Mouse (Mus musculus) olfactory bulb, adult 2 months (tissue): ENCODE data around the gene Amot. TPM values are rescaled to one million over a fixed set of nuclear protein-coding genes. Genes with fewer than 3 reads are reported as not detected.
A peak's percentile ranks its signal among the peaks of the same experiment; 100 is the strongest.

ENCODE experiments used
- H3K27ac ChIP-seq: fragments of 200-500 bp; 2 replicates; pipeline ENCODE4 v1.5.1; 2012; ENCODE audit warnings: low read depth, low read length; ENCODE audit not compliant: insufficient read depth
- H3K4me1 ChIP-seq: fragments of 200-500 bp; 2 replicates; pipeline ENCODE4 v1.6.1; 2012; ENCODE audit warnings: low read length; ENCODE audit not compliant: control insufficient read depth, insufficient read depth
- H3K4me3 ChIP-seq: fragments of 200-500 bp; 2 replicates; pipeline ENCODE4 v1.5.1; 2012; ENCODE audit warnings: mild to moderate bottlenecking, low read depth, low read length, moderate library complexity; ENCODE audit not compliant: insufficient read depth
- CTCF ChIP-seq: fragments of 200-500 bp; IDR thresholded peaks from 2 replicates; pipeline ENCODE4 v1.5.1; 2012; ENCODE audit warnings: low read depth, mild to moderate bottlenecking, low read length, moderate library complexity; ENCODE audit not compliant: insufficient read depth
- POLR2A ChIP-seq: fragments of 200-500 bp; IDR thresholded peaks from 2 replicates; pipeline ENCODE4 v1.6.1; 2012; ENCODE audit warnings: mild to moderate bottlenecking, low read depth, low read length, moderate library complexity; ENCODE audit not compliant: insufficient read depth
- WGBS: fragments of 180-500 bp; shearing (Covaris S2); methylation state at CpG from one replicate; pipeline ENCODE4 v1.1.7; 2018; 5-methylcytosine and 5-hydroxymethylcytosine counted together
- polyA plus RNA-seq: library from polyadenylated mRNA; stranded (reverse); fragments of >200 nt; gene quantifications from 2 replicates; pipeline ENCODE4 v1.2.4, GENCODE M21; 2012; ENCODE audit warnings: low replicate concordance; ENCODE audit not compliant: missing spikeins, insufficient read depth, insufficient read length

Amot gene
- polyA plus RNA-seq: not detected in 2 replicates

DNA sequence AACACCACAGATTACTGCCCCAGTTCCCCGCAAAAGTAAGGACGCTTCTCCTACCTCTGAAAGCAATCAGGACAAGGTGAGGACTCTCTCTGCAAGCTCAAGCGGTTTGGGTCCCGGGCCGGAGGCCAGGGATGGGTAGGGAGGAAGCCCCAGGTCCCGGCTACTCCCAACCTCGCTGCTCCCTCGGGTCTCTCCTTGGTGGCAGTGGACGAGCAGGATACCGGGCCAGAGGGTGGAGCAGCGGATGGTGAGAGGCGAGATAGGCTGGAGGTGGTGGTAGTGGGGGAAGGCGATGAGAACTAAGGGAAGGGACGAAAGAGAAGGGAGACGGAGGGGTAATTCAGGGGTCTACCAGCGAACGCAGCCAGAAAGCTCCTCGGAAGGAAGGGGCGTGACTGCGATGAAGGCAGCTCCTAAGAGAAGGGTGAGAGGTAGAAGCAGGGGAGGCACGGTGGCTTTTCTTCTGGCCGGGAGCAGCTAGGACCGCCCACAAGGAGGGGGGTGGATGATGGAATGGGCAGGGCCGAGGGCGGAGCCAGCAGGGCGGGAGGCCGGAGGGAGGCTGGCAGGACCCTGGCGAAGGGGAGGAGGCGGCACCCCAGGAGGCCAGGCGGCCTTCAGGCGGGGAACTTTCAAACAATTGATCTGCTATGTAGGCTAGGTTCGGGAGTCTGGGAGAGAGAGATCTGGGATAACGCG, at the start of gene Amot:
TSS of gene Amot (minus strand) at position 465 of the 699 bp plus-strand sequence.
- Histone ChIP-seq H3K4me1 (no peaks in the 10 kb centered on the region), H3K27ac (peak within 1 kb of the TSS; percentile 62), H3K4me3 (peak within 1 kb of the TSS; percentile 94)
- WGBS: 18% methylated on average over 34 of the region's 34 CpGs
- no peak for TF ChIP-seq POLR2A
- no peak for TF ChIP-seq CTCF

DNA sequence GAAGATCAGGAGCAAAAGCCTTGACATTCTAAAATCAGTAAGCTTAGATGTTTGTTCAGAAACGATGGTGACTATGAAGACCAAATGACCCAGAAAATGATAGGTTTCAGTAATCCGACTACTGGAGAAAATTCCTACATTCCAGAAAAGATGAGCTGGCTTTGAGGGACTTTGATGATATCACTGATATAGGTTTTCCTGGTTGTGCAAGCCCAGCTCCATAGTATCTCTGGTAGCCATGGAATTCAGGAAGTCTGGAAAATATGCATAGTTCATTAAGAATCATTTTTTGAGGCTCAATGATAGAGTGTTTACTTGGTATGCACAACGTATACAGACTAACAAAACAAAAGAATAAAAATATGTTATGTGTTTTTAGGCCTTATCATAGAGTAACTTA, 40.1 kb upstream of the Amot start:
- Histone ChIP-seq H3K4me1 (no peaks in the 10 kb centered on the region), H3K27ac (no peak overlapping the region), H3K4me3 (no peak overlapping the region)
- TF ChIP-seq POLR2A: no peak
- no peak for TF ChIP-seq CTCF
- WGBS: 82% methylated on average over 3 of the region's 3 CpGs

DNA sequence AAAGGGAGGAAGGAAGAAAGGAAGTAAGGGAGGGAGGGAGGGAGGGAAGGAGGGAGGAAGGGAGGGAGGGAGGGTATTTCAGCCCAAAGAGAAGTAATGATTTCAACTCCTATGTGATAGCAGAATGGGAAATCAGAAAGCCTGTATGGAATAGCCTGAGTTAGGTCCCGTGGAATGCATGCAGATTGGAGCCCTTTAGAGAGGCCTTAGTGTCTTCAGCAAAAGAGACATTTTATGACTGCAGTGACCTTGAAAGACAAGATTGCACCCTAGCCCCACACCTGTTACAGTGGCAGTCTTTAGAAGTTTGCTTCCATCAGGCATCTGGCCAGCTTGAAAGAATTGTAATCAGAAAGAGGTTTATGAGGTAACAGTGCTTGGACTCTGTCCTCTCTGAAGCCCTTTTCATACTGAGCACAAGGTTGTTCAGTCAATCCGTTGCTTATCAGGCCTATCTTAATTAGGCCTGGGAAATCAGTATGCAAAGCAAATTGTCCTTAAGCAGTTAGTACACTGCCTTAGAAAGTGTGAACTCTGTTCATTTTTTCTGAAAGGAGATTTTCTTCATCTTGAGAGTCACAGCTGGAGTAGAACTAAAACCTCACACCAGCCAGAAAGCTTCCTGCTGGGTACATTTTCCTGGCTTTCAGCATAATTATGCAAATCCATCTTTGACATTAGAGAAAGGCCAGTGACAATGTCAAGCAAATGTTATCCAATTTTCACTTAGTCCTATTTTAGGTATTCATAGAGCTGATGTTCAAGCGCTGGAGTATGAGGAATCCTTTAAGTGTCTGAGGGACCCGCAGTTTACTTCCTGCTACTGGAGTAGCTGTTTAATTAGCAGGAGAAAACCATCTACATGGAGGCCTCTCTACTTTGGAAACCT, 38.9 kb upstream of the Amot start:
- 69% methylated on average over 4 of the region's 4 CpGs for WGBS
- H3K4me3 ChIP-seq: no peak overlapping the region
- no peak overlapping the region for H3K27ac ChIP-seq
- TF ChIP-seq POLR2A: no peak
- H3K4me1 ChIP-seq: no peaks in the 10 kb centered on the region

DNA sequence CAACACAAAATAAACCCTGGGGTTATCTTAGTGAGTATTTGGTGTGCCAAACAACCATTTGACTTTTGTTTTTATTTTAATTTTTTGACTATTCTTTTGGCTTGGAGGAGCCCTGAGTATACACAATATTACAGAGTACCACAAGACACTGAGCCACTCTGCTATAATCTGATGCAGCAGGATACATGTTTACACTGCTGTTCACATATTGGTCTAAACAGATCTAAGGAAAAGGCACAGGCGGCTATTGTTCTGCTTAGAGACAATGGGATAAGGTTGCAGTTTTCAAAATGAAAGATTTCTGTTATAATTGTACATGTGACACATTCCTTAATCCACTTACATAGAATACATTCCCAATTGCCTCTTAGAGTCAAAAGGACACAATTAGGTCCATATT, 36.1 kb upstream of the Amot start:
- no peak overlapping the region for H3K4me3 ChIP-seq
- WGBS: 62% methylated on average over 1 of the region's 1 CpGs
- TF ChIP-seq CTCF: no peak
- no peak for TF ChIP-seq POLR2A
- H3K27ac ChIP-seq: no peak overlapping the region
- no peaks in the 10 kb centered on the region for H3K4me1 ChIP-seq

DNA sequence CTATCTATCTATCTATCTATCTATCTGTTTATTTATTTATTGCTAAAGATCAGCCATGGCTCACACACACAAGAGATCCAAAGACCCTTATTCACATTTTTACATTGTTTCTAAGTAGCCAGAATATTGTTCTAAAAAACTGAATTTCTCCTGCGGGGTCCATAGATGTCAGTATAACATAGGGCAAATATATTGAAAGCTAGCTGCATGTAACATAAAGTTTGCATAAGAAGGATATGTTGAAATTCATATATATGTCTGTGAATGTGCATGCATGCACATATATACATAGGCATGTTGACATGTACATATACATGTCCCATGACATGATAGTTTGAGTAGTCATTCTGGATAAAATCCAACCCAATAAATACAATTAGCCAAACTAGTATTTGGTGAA, 35.3 kb upstream of the Amot start:
- H3K4me3 ChIP-seq: no peak overlapping the region
- H3K27ac ChIP-seq: no peak overlapping the region
- no peaks in the 10 kb centered on the region for H3K4me1 ChIP-seq
- TF ChIP-seq POLR2A (no peak), CTCF (no peak)
- 89% methylated on average over 1 of the region's 1 CpGs for WGBS

DNA sequence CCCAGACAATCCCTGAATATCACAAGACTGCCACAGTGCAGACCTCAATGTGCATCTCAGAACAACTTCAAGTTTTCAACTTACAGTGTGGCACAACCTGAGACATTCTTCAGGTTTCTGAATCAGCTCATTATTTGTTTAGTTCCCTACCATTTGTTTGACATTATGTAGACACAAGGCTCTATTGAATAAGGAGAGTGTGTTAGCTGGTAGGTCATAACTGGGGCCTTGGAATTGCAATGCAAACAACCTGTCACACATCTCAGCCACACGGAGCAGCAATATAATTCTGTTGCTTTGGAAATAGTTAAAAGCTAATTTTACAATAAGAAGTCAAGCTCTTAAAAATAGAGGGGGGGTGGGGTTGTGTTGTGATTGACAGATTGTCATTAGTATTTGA, 24.6 kb upstream of the Amot start:
- Histone ChIP-seq H3K27ac (no peak overlapping the region), H3K4me3 (no peak overlapping the region), H3K4me1 (no peaks in the 10 kb centered on the region)
- TF ChIP-seq CTCF (no peak), POLR2A (no peak)
- 44% methylated on average over 1 of the region's 1 CpGs for WGBS

DNA sequence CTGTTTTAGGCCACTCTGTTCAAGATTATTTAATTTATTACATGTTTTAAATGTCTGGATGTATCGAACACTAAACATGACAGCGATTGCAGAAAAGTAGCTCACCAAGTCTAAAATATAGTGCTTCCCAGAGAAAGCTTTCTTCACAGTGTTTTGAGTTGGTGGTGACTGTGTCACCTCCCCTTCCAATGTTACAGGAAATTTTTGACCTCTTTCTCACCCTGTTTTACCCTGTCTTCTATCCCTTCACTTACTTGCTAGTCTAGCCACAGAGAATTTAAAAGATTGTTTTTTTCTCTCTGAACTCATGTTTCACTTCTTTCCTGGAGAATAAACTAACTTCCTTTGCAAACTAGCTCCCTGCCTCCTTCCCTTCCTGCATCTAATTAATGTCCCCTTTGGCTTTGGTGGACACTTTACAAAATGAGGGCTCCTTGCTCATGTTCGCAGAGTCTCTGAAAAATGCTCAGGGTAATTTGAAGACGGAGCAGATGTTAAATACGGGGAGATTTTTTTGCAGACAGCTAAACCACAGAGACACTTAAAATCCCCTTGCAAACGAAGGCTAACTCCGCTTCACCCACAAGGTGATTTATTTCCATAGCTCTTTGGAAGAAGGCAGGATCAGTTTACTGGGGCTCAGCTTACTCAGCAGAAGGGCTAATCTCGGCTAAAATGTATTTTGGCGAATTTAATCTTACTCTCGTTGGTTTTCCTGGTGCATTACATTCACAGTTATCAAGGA, 11.5 kb upstream of the Amot start:
- H3K4me1 ChIP-seq: no peaks in the 10 kb centered on the region
- H3K4me3 ChIP-seq: no peak overlapping the region
- 80% methylated on average over 10 of the region's 10 CpGs for WGBS
- TF ChIP-seq CTCF (no peak), POLR2A (no peak)
- no peak overlapping the region for H3K27ac ChIP-seq

DNA sequence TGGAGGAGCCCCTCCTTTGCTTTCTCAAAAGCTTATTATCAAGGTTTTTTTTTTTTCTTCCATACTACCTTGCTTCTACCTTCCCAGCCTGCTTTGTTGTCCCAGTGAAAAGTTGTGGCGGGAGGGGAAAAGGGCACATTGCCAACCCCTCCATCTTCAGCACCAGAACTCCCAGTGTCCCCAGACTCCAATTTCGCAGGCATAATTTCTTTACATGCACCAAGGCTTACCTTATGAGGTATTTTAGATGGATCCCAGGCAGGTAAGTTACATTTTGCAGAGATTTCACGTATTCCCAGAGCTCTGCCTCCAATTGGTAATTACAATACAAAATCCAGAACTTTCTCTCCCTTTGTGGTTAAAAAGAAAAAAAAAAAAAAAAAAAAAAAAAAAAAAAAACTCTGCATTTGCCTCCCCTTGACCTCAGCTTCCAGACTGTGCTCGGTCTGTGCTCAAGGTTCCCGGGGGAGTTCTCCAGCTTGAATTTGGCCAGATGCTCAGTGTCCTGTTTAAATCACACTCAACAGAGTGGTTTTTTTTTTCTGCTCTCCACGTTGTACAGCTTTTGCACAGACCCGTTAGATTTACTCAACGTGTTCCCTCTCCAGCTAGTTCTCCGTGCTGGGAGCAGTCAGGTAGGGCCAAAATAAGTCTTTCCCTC, 10.6 kb upstream of the Amot start:
- 78% methylated on average over 9 of the region's 9 CpGs for WGBS
- no peak for TF ChIP-seq POLR2A

DNA sequence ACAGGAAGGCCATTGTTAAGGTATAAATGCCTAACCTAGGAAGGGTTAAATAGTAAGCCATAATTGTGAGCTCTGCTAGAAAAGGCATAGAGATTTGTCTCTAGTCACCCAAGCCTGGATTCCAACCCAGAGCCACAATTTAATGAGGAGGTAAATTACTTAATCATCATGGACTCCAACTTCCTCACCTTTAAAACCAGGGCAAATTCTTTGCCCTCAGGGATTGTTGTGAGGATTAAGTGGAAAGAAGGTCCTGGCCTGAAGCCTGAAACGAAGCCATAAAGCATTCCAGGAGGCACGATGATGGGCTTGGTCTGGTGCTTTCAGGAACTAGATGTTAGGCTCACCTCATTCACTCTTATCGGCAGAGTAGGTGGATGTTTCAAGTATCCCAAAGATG, 5.7 kb upstream of the Amot start:
- Histone ChIP-seq H3K27ac (no peak overlapping the region), H3K4me3 (no peak overlapping the region), H3K4me1 (no peaks in the 10 kb centered on the region)
- WGBS: 65% methylated on average over 3 of the region's 3 CpGs
- no peak for TF ChIP-seq CTCF
- TF ChIP-seq POLR2A: no peak

More for the DNA sequence above, 10.6 kb upstream of the Amot start:
- H3K4me1 ChIP-seq: no peaks in the 10 kb centered on the region
- no peak overlapping the region for H3K27ac ChIP-seq
- no peak overlapping the region for H3K4me3 ChIP-seq
